Mouse (Mus musculus) myocyte (in vitro differentiated cells): ENCODE results near the gene Gmds. TPM values are rescaled to one million over a fixed set of nuclear protein-coding genes. Genes with fewer than 3 reads are reported as not detected.

ENCODE experiments used
- H3K27me3 ChIP-seq: one replicate; pipeline ENCODE4 v1.6.1; 2011; ENCODE audit not compliant: control insufficient read depth, insufficient read depth, insufficient read length
- H3K36me3 ChIP-seq: one replicate; pipeline ENCODE4 v1.6.1; 2011; ENCODE audit not compliant: control insufficient read depth, insufficient read depth
- H3K4me2 ChIP-seq: one replicate; pipeline ENCODE4 v1.6.1; 2011; ENCODE audit warnings: low read depth, control low read depth
- H3K4me3 ChIP-seq: one replicate; pipeline ENCODE4 v1.5.1; 2011; ENCODE audit warnings: mild to moderate bottlenecking, control low read depth, moderate library complexity
- H3K79me2 ChIP-seq: one replicate; pipeline ENCODE4 v1.6.1; 2011; ENCODE audit not compliant: control insufficient read depth, insufficient read depth
- H3ac ChIP-seq: one replicate; pipeline ENCODE4 v1.6.1; 2011; ENCODE audit not compliant: control insufficient read depth, insufficient read length
- CEBPB ChIP-seq: IDR thresholded peaks from 2 replicates; pipeline ENCODE4 v1.6.1; 2011; ENCODE audit warnings: mild to moderate bottlenecking, moderate library complexity; ENCODE audit not compliant: poor library complexity, insufficient read depth, severe bottlenecking
- E2F4 ChIP-seq: IDR thresholded peaks from one replicate; pipeline ENCODE4 v1.6.1; 2011; ENCODE audit warnings: mild to moderate bottlenecking, control low read depth, moderate library complexity; ENCODE audit not compliant: insufficient read depth
- MAX ChIP-seq: IDR thresholded peaks from one replicate; pipeline ENCODE4 v1.6.1; 2011; ENCODE audit warnings: low read depth, mild to moderate bottlenecking, control low read depth
- MYOD1 ChIP-seq, 3 experiments: IDR thresholded peaks; one replicate each; pipeline ENCODE4 v1.6.1; 2011; ENCODE audit warnings: control low read depth in 2 of 3, low read depth in 2 of 3, mild to moderate bottlenecking in 2 of 3, moderate library complexity in 1 of 3; ENCODE audit not compliant: insufficient read length in 2 of 3, control insufficient read depth in 1 of 3
- MYOG ChIP-seq, 3 experiments: IDR thresholded peaks; one replicate each; pipeline ENCODE4 v1.6.1; 2011; ENCODE audit warnings: control low read depth in 2 of 3, low read depth in 2 of 3, mild to moderate bottlenecking in 2 of 3; ENCODE audit not compliant: insufficient read length in 2 of 3, control insufficient read depth in 1 of 3, insufficient read depth in 1 of 3
- POLR2A ChIP-seq: IDR thresholded peaks from one replicate; pipeline ENCODE4 v1.6.1; 2011; ENCODE audit warnings: low read depth, mild to moderate bottlenecking, control low read depth, moderate library complexity; ENCODE audit not compliant: insufficient read length
- POLR2AphosphoS2 ChIP-seq: IDR thresholded peaks from one replicate; pipeline ENCODE4 v1.6.1; 2011; ENCODE audit warnings: low read depth, control low read depth; ENCODE audit not compliant: insufficient read length
- REST ChIP-seq: IDR thresholded peaks from one replicate; pipeline ENCODE4 v1.6.1; 2011; ENCODE audit warnings: mild to moderate bottlenecking, control low read depth, moderate library complexity; ENCODE audit not compliant: insufficient read depth, insufficient read length
- SRF ChIP-seq: IDR thresholded peaks from one replicate; pipeline ENCODE4 v1.6.1; 2011; ENCODE audit warnings: low read depth; ENCODE audit not compliant: control insufficient read depth, insufficient read length
- TCF12 ChIP-seq: IDR thresholded peaks from one replicate; pipeline ENCODE4 v1.6.1; 2011; ENCODE audit warnings: mild to moderate bottlenecking, control low read depth; ENCODE audit not compliant: poor library complexity, insufficient read depth, severe bottlenecking
- TCF3 ChIP-seq: IDR thresholded peaks from one replicate; pipeline ENCODE4 v1.6.1; 2011; ENCODE audit warnings: low read depth, control low read depth; ENCODE audit not compliant: insufficient read length
- USF1 ChIP-seq: IDR thresholded peaks from one replicate; pipeline ENCODE4 v1.6.1; 2011; ENCODE audit warnings: low read depth, mild to moderate bottlenecking, control low read depth, moderate library complexity
- polyA plus RNA-seq: library from polyadenylated mRNA; unstranded; fragments of >200 nt; fragmentation: generic; extraction: Trizol; gene quantifications from one replicate; pipeline ENCODE4 v1.2.1, GENCODE M21; 2012; ENCODE audit warnings: missing spikeins

Gene Gmds
- polyA plus RNA-seq, 1 experiment: 13.1 TPM

- Histone ChIP-seq H3K79me2 (no peaks in the 10 kb centered on the region), H3ac (no peak overlapping the region), H3K4me2 (no peak overlapping the region), H3K27me3 (no peaks in the 10 kb centered on the region), H3K36me3 (no peaks in the 10 kb centered on the region), H3K4me3 (no peak overlapping the region)
- TF ChIP-seq TCF12 (no peak), SRF (no peak), REST (no peak), E2F4 (no peak), MYOD1 (IDR thresholded peaks at IDR 0.05; ENCODE audit: control insufficient read depth in 1 of 3, insufficient read length in 2 of 3, low read depth in 2 of 3) (no peak), MYOG (IDR thresholded peaks at IDR 0.05; ENCODE audit: control insufficient read depth in 1 of 3, insufficient read depth in 1 of 3, insufficient read length in 2 of 3, low read depth in 2 of 3) (no peak), USF1 (no peak), POLR2A (no peak), CEBPB (no peak), TCF3 (no peak), POLR2AphosphoS2 (no peak), MAX (no peak)
Measured at GRCm38 (mm10) chr13:31909031-31909430, 429.5 kb downstream of the Gmds start.

- Histone ChIP-seq H3ac (no peak overlapping the region), H3K4me3 (no peak overlapping the region), H3K4me2 (no peak overlapping the region), H3K27me3 (no peaks in the 10 kb centered on the region), H3K36me3 (no peaks in the 10 kb centered on the region), H3K79me2 (no peaks in the 10 kb centered on the region)
- no peak for TF ChIP-seq E2F4
- no peak for TF ChIP-seq POLR2AphosphoS2
- no peak for TF ChIP-seq USF1
- TF ChIP-seq REST: no peak
- TF ChIP-seq MAX: no peak
- no peak for TF ChIP-seq CEBPB
- TF ChIP-seq TCF3: no peak
- no peak for TF ChIP-seq MYOD1 (IDR thresholded peaks at IDR 0.05; ENCODE audit: control insufficient read depth in 1 of 3, insufficient read length in 2 of 3, low read depth in 2 of 3)
- no peak for TF ChIP-seq SRF
- TF ChIP-seq POLR2A: no peak
- TF ChIP-seq TCF12: no peak
- no peak for TF ChIP-seq MYOG (IDR thresholded peaks at IDR 0.05; ENCODE audit: control insufficient read depth in 1 of 3, insufficient read depth in 1 of 3, insufficient read length in 2 of 3, low read depth in 2 of 3)
Measured at GRCm38 (mm10) chr13:31906514-31906913, 432.0 kb downstream of the Gmds start.

- Histone ChIP-seq H3K27me3 (no peaks in the 10 kb centered on the region), H3ac (no peak overlapping the region), H3K4me2 (no peak overlapping the region), H3K36me3 (no peaks in the 10 kb centered on the region), H3K79me2 (no peaks in the 10 kb centered on the region), H3K4me3 (no peak overlapping the region)
- TF ChIP-seq MYOD1 (IDR thresholded peaks at IDR 0.05; ENCODE audit: control insufficient read depth in 1 of 3, insufficient read length in 2 of 3, low read depth in 2 of 3): no peak
- no peak for TF ChIP-seq MAX
- TF ChIP-seq POLR2AphosphoS2: no peak
- TF ChIP-seq CEBPB: no peak
- TF ChIP-seq TCF3: no peak
- TF ChIP-seq USF1: no peak
- TF ChIP-seq POLR2A: no peak
- no peak for TF ChIP-seq E2F4
Measured at GRCm38 (mm10) chr13:31900191-31900590, 438.3 kb downstream of the Gmds start.

- Histone ChIP-seq H3K79me2 (no peaks in the 10 kb centered on the region), H3K4me2 (no peak overlapping the region), H3ac (no peak overlapping the region), H3K27me3 (no peaks in the 10 kb centered on the region), H3K36me3 (no peaks in the 10 kb centered on the region), H3K4me3 (no peak overlapping the region)
- TF ChIP-seq TCF12 (no peak), TCF3 (no peak)
Measured at GRCm38 (mm10) chr13:31899392-31899791, 439.1 kb downstream of the Gmds start.

GRCm38 (mm10) chr13:31897493-31897892 is 441.0 kb downstream of the Gmds start:
- H3ac ChIP-seq: no peak overlapping the region
- no peaks in the 10 kb centered on the region for H3K79me2 ChIP-seq
- H3K4me3 ChIP-seq: no peak overlapping the region
- H3K4me2 ChIP-seq: no peak overlapping the region
- H3K27me3 ChIP-seq: no peaks in the 10 kb centered on the region
- TF ChIP-seq REST (no peak), TCF12 (no peak), MYOD1 (IDR thresholded peaks at IDR 0.05; ENCODE audit: control insufficient read depth in 1 of 3, insufficient read length in 2 of 3, low read depth in 2 of 3) (no peak), USF1 (no peak), CEBPB (no peak), POLR2A (no peak), MYOG (IDR thresholded peaks at IDR 0.05; ENCODE audit: control insufficient read depth in 1 of 3, insufficient read depth in 1 of 3, insufficient read length in 2 of 3, low read depth in 2 of 3) (no peak), E2F4 (no peak), TCF3 (no peak), POLR2AphosphoS2 (no peak), MAX (no peak), SRF (no peak)
- no peaks in the 10 kb centered on the region for H3K36me3 ChIP-seq
